Mouse (Mus musculus) spleen, postnatal 14 days (tissue): Measurements from ENCODE around the gene Itih1.
A peak's percentile ranks its signal among the peaks of the same experiment; 100 is the strongest.

ENCODE experiments used
- DNase-seq, 2 experiments: peaks; one replicate each; pipeline ENCODE4 v3.0.0; 2021 to 2022; ENCODE audit warnings: low spot score in 2 of 2

Gene Itih1

GRCm38 (mm10) chr14:30904307-30904706 lies 38.8 kb downstream of the Itih1 start:
- DNase-seq: no peak

GRCm38 (mm10) chr14:30903036-30903435 lies 40.1 kb downstream of the Itih1 start:
- DNase-seq: no peak

GRCm38 (mm10) chr14:30902628-30903027 lies 40.5 kb downstream of the Itih1 start:
- DNase-seq: no peak

GRCm38 (mm10) chr14:30899972-30900371 lies 43.1 kb downstream of the Itih1 start:
- DNase-seq: no peak

GRCm38 (mm10) chr14:30888271-30888732 lies 54.8 kb downstream of the Itih1 start:
- no peak for DNase-seq

GRCm38 (mm10) chr14:30886204-30886603 lies 56.9 kb downstream of the Itih1 start, which contains the start of gene Itih4:
Itih4 (plus strand) TSS chr14:30886476.
- DNase-seq: no peak

GRCm38 (mm10) chr14:30885298-30885697 lies 57.8 kb downstream of the Itih1 start:
- DNase-seq: no peak

- no peak for DNase-seq
These were observed 61.4 kb downstream of the Itih1 start for GRCm38 (mm10) chr14:30881718-30882108.

- peak in 1 of 2 experiments; percentile 20 for DNase-seq
These were observed 62.0 kb downstream of the Itih1 start for GRCm38 (mm10) chr14:30880811-30881717.

- no peak for DNase-seq
These were observed 62.8 kb downstream of the Itih1 start for GRCm38 (mm10) chr14:30880251-30880650.

GRCm38 (mm10) chr14:30879794-30880193 lies 63.3 kb downstream of the Itih1 start:
- no peak for DNase-seq
